Mouse (Mus musculus) kidney, postnatal 4 days (tissue): ENCODE results near the gene Bet1l.

Experiments
- DNase-seq, 2 experiments: peaks; one replicate each; pipeline ENCODE4 v3.0.0; 2021; ENCODE audit warnings: mixed read lengths in 2 of 2

Gene Bet1l

DNA sequence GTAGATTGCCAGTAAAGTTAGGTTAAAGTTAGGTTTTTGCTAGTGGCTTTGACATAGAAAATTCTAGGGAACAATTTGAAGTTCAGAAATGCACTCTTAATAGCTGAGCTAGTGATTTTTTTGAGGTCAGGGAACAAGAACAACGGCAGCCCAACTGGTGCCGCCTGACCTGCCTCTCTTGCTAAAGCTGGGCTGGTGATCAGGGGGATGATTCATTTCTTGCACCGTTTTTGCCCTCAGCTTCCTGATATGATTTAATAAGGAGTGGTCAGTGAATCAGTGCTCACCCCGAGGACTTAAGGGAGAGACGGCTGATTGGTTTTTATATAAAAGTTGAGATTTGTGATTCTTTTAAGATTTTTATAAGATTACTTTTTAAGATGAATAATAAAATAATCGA, 25.9 kb downstream of the Bet1l start:
- no peak for DNase-seq

- peak; percentile 36 to 62 for DNase-seq
Measured at GRCm38 (mm10) chr7:140828171-140828881, 29.1 kb downstream of the Bet1l start.

DNA sequence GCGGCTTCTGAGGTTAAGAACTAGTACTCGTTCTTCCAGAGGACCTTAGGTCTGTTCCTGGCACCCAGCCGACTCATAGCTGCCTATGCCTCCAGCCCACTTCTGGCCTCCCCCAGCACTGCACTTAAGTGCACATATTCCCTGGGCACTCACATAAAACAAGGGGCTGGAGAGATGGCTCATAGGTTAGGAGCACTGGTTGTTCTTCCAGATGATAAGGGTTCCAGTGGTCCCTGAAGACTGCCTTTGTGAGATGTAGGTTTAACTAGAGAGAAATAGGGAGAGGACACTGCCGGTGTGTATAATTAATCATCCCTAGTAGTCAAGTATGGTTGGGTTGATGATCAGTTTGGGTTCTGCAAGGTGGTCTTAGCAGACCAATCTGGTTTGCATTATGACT, 34.6 kb downstream of the Bet1l start:
- no peak for DNase-seq

DNA sequence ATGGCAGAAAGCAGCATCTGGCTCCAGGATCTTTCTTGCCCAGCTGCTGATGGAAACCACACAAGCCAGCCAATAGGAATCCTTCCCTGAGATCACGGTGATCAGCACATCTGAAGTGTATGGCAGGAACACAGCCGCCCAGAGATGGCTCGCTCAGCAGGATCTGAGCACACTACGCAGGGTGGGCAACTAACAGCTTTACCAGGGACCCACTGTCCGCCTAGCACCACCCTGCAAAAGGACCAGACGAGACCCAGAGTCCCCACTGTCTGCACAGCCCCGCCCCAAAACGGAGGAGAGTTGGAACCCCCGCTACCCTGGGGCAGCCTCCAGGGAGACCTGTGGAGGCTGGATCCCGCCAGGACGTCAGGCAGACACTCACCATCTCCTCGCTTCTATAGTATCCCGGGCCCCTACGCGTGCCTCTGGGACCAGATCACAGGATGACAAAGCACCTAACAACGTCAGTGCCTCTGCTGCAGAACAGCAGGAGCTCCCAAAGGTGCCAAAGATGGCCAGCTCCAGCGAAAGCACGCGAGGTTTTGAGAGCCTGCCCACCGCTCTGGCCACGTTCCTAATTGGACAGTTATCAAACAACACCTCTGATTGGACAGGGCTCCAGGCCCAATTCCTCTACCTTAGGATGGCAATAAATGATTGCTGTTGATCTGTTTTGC, 35.6 kb downstream of the Bet1l start, which contains the start of gene Zfp941:
TSS of gene Zfp941 (minus strand) at position 526 of the 677 bp plus-strand sequence.
- DNase-seq = peak; percentile 43 to 65

DNA sequence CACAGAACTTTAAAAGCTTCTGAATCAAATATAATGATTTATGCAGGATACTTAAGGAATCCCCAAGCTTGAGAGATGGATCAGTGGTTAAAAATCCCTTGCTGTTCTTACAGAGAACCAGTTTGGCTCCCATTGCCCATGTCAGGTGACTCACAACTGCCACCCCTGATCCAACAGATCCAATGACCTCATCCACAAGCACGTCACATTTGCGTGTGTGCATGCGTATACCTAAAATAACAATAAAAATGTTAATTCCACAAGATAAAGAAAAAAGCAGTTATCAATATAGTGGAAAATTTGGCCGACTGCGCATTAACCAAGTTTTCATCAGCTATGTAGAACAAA, 36.1 kb downstream of the Bet1l start:
- DNase-seq = no peak

GRCm38 (mm10) chr7:140820173-140820572, 37.2 kb downstream of the Bet1l start:
- no peak for DNase-seq

GRCm38 (mm10) chr7:140812850-140813249, 44.5 kb downstream of the Bet1l start:
- no peak for DNase-seq

- no peak for DNase-seq
Measured at GRCm38 (mm10) chr7:140811714-140812113, 45.7 kb downstream of the Bet1l start.

- DNase-seq = no peak
Measured at GRCm38 (mm10) chr7:140810496-140810895, 46.9 kb downstream of the Bet1l start.

DNA sequence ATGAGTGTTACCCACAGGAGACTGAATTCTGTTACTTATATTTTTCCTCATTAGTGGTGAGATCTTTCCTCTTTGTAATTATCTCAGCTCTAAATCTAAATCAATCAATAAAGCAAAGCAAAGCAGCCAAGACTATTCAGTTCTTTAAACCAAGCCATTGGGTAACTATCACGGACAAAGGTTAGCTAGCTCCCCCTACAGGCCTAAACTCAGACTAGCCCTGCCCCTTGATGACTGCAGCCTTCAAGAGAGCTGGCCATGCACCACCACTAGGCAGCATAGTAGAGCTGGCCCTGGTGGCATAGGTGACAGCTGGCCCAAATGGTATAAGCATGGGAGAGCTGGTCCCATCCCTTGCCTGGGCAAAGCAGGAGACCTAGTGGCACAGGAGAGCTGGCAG, 51.7 kb downstream of the Bet1l start:
- peak; percentile 50 to 64 for DNase-seq
